ENCODE assay signal across 21 mouse cellular contexts in genomic region chr11:59026411-59026810, GRCm38 (mm10). TPM values are rescaled to one million over a fixed set of nuclear protein-coding genes. Genes with fewer than 3 reads are reported as not detected.
DNase-seq lines count a peak whose midpoint lies in the region; ATAC-seq and TF ChIP-seq lines count a peak whose summit lies in the region.
"Had no signal": no experiment of that assay in that cellular context is flagged by ENCODE, and none has a peak within 500 bp of the region (broad histone marks: within the 10 kb centered on the region; RNA-seq: fewer than 3 reads in every experiment).

No protein-coding gene starts in this region.

- DNase-seq in kidney, postnatal 0 days (ENCODE audit: low spot score), result peak; percentile 44
- no peak for DNase-seq in kidney, adult 2 months
- DNase-seq in lung, embryonic 14.5 days, result peak; percentile 4
- no peak for DNase-seq in lung, postnatal 4 days
- DNase-seq in embryo, embryonic 10.5 days (ENCODE audit: low spot score), result peak; percentile 10
- DNase-seq in mesoderm, embryonic 11.5 days (ENCODE audit: low read depth, low spot score), result peak; percentile 19
- DNase-seq in cerebellum, postnatal 36 days, result no peak
- DNase-seq: adrenal gland, postnatal 10 days; B cell, adult 2 months; cerebellum, adult 11 months; cerebellum, adult 8-10 months; cerebellum, postnatal 14 days; gastrocnemius, postnatal 36 days; heart, adult 11 months; heart, postnatal 36 days had no signal

- no peak overlapping the region for H3K4me3 ChIP-seq in kidney, postnatal 0 days (replicated peaks; ENCODE audit: low read depth, low read length)
- H3K4me3 ChIP-seq in kidney, adult 2 months (ENCODE audit: insufficient read depth, low read depth, low read length), result no peak overlapping the region
- H3K4me3 ChIP-seq in lung, embryonic 14.5 days (ENCODE audit: low read depth, low read length), result no peak overlapping the region
- H3K4me3 ChIP-seq: embryonic facial prominence, embryonic 12.5 days; forebrain, embryonic 15.5 days; heart, embryonic 13.5 days had no signal

- no peaks in the 10 kb centered on the region for H3K9me3 ChIP-seq in kidney, postnatal 0 days (replicated peaks; ENCODE audit: low read length)
- H3K9me3 ChIP-seq in lung, embryonic 14.5 days (ENCODE audit: low read depth, low read length), result no peaks in the 10 kb centered on the region
- H3K9me3 ChIP-seq: embryonic facial prominence, embryonic 12.5 days; forebrain, embryonic 15.5 days; G1E; heart, embryonic 13.5 days had no signal

- no peak overlapping the region for H3K4me2 ChIP-seq in kidney, postnatal 0 days (ENCODE audit: low read length)
- no peak overlapping the region for H3K4me2 ChIP-seq in lung, embryonic 14.5 days
- H3K4me2 ChIP-seq: embryonic facial prominence, embryonic 12.5 days; forebrain, embryonic 15.5 days; heart, embryonic 13.5 days had no signal

- H3K27me3 ChIP-seq in kidney, postnatal 0 days (ENCODE audit: insufficient read depth, low read length), result no peaks in the 10 kb centered on the region
- H3K27me3 ChIP-seq in kidney, adult 2 months (replicated peaks; ENCODE audit: control insufficient read depth, insufficient read depth, low read length), result no peaks in the 10 kb centered on the region
- H3K27me3 ChIP-seq in lung, embryonic 14.5 days (ENCODE audit: insufficient read depth, low read length), result no peaks in the 10 kb centered on the region
- H3K27me3 ChIP-seq: embryonic facial prominence, embryonic 12.5 days; forebrain, embryonic 15.5 days; heart, embryonic 13.5 days had no signal

- ATAC-seq in kidney, postnatal 0 days (replicated peaks; ENCODE audit: low FRiP score, low read depth), result no peak
- no peak for ATAC-seq in lung, embryonic 14.5 days (ENCODE audit: insufficient read depth)
- ATAC-seq: CD4-positive, CD25-positive, alpha-beta regulatory T cell, adult 4 months; forebrain, embryonic 15.5 days; hindbrain, embryonic 16.5 days had no signal

- H3K27ac ChIP-seq in kidney, postnatal 0 days, result no peak overlapping the region
- H3K27ac ChIP-seq in kidney, adult 2 months (ENCODE audit: insufficient read depth, low read depth, low read length), result no peak overlapping the region
- no peak overlapping the region for H3K27ac ChIP-seq in lung, embryonic 14.5 days (ENCODE audit: low read depth)
- H3K27ac ChIP-seq: embryonic facial prominence, embryonic 12.5 days; forebrain, embryonic 15.5 days; heart, embryonic 13.5 days had no signal

- TF ChIP-seq CTCF in kidney, postnatal 0 days (IDR thresholded peaks at IDR 0.05; ENCODE audit: low read depth), result no peak
- TF ChIP-seq CTCF in kidney, adult 2 months (conservative IDR thresholded peaks at IDR 0.05; ENCODE audit: insufficient read depth, insufficient read length, low read depth, low read length), result no peak
- TF ChIP-seq CTCF in lung, embryonic 14.5 days (IDR thresholded peaks at IDR 0.05; ENCODE audit: low read depth), result no peak

- WGBS in kidney, postnatal 0 days, result 29% methylated on average over 6 of the region's 6 CpGs
- WGBS in kidney, adult 2 months, result 20% methylated on average over 6 of the region's 6 CpGs
- 70% methylated on average over 6 of the region's 6 CpGs for whole genome bisulfite sequencing in lung, embryonic 14.5 days

- no peaks in the 10 kb centered on the region for H3K4me1 ChIP-seq in kidney, postnatal 0 days (replicated peaks; ENCODE audit: insufficient read depth, low read length)
- H3K4me1 ChIP-seq in kidney, adult 2 months (ENCODE audit: control insufficient read depth, insufficient read depth, low read length), result no peaks in the 10 kb centered on the region
- no peaks in the 10 kb centered on the region for H3K4me1 ChIP-seq in lung, embryonic 14.5 days (ENCODE audit: insufficient read depth)
- H3K4me1 ChIP-seq: embryonic facial prominence, embryonic 12.5 days; forebrain, embryonic 15.5 days; heart, embryonic 13.5 days had no signal

- H3K36me3 ChIP-seq in kidney, postnatal 0 days (ENCODE audit: insufficient read depth, low read length), result no peaks in the 10 kb centered on the region
- H3K36me3 ChIP-seq in kidney, adult 2 months (ENCODE audit: control insufficient read depth, insufficient read depth, low read length), result no peaks in the 10 kb centered on the region
- H3K36me3 ChIP-seq in lung, embryonic 14.5 days (ENCODE audit: insufficient read depth), result no peaks in the 10 kb centered on the region
- H3K36me3 ChIP-seq: embryonic facial prominence, embryonic 12.5 days; forebrain, embryonic 15.5 days; G1E had no signal

- TF ChIP-seq POLR2A in kidney, adult 2 months (IDR thresholded peaks at IDR 0.05; ENCODE audit: low read depth, low read length), result no peak

- H3K9ac ChIP-seq in kidney, postnatal 0 days (ENCODE audit: low read depth, low read length), result no peak overlapping the region
- H3K9ac ChIP-seq in lung, embryonic 14.5 days, result no peak overlapping the region
- H3K9ac ChIP-seq: embryonic facial prominence, embryonic 12.5 days; forebrain, embryonic 15.5 days; heart, embryonic 13.5 days had no signal

RNA-seq across cellular contexts. Expression of gene Trim11, which starts 48.5 kb away (rescaled TPM):
- polyA plus RNA-seq in kidney, postnatal 0 days (2015; fragmentation: Nextera tagmentation; extraction: Ambion mirVana), result 16.3 and 16.7 TPM in 2 replicates
- polyA plus RNA-seq in kidney, adult 2 months (2012; rRNA removed), result 19.4 and 20.7 TPM in 2 replicates
- polyA plus RNA-seq in lung, embryonic 14.5 days (2014; fragmentation: Nextera tagmentation; extraction: Ambion mirVana), result 17.2 and 18.2 TPM in 2 replicates

Comparison
In these comparisons a context has a peak if more than half of its experiments do, and no peak if none do; other contexts are left out.
1. DNase-seq: peak in kidney, postnatal 0 days (single experiment), lung, embryonic 14.5 days (single experiment), embryo, embryonic 10.5 days (single experiment) and mesoderm, embryonic 11.5 days (single experiment); none in kidney, adult 2 months (single experiment), lung, postnatal 4 days (0 of 2) and cerebellum, postnatal 36 days (0 of 2).